Mouse (Mus musculus) olfactory bulb, adult 2 months (tissue): ENCODE measurements around the gene Apopt1.

Experiments used
- CTCF ChIP-seq: fragments of 200-500 bp; IDR thresholded peaks from 2 replicates; pipeline ENCODE4 v1.5.1; 2012; ENCODE audit warnings: low read depth, mild to moderate bottlenecking, low read length, moderate library complexity; ENCODE audit not compliant: insufficient read depth
- POLR2A ChIP-seq: fragments of 200-500 bp; IDR thresholded peaks from 2 replicates; pipeline ENCODE4 v1.6.1; 2012; ENCODE audit warnings: mild to moderate bottlenecking, low read depth, low read length, moderate library complexity; ENCODE audit not compliant: insufficient read depth

GRCm38 (mm10) chr12:111694880-111695804, 17.9 kb upstream of the Apopt1 start:
- TF ChIP-seq CTCF (no peak), POLR2A (no peak)
